Mouse (Mus musculus) limb, embryonic 11.5 days (tissue): Measurements from ENCODE around the gene Ces3a. TPM values are rescaled to one million over a fixed set of nuclear protein-coding genes. Genes with fewer than 3 reads are reported as not detected.
"Not testable (repeated sequence)": the region's sequence is repeated elsewhere in the genome, so short reads cannot be mapped to it uniquely, and the experiment has no call there.

Source experiments
- ATAC-seq: fragments of 200-750 bp; cut with Nextera tagmentation; 2 replicates; pipeline ENCODE4 v1.8.0; 2017; ENCODE audit warnings: low read depth; ENCODE audit not compliant: insufficient number of reproducible peaks, low FRiP score, low TSS enrichment
- DNase-seq: peaks from one replicate; pipeline ENCODE4 v3.0.0-alpha.2; 2015; ENCODE audit warnings: low spot score
- H3K27ac ChIP-seq: fragments of 300-500 bp; sonication (generic); replicated peaks from 2 replicates; pipeline ENCODE4 v1.5.1; 2014; ENCODE audit warnings: low read depth, mild to moderate bottlenecking, low read length
- H3K27me3 ChIP-seq: fragments of 300-500 bp; sonication (generic); 2 replicates; pipeline ENCODE4 v1.6.1; 2014; ENCODE audit warnings: mild to moderate bottlenecking, low read length, mixed read lengths; ENCODE audit not compliant: control insufficient read depth, insufficient read depth
- H3K36me3 ChIP-seq: fragments of 300-500 bp; sonication (generic); 2 replicates; pipeline ENCODE4 v1.6.1; 2014; ENCODE audit warnings: mild to moderate bottlenecking, low read length, moderate library complexity, mixed read lengths; ENCODE audit not compliant: control insufficient read depth, insufficient read depth
- H3K4me1 ChIP-seq: fragments of 300-500 bp; sonication (generic); 2 replicates; pipeline ENCODE4 v1.6.1; 2014; ENCODE audit warnings: low read length, mixed read lengths; ENCODE audit not compliant: control insufficient read depth, insufficient read depth
- H3K4me2 ChIP-seq: fragments of 300-500 bp; sonication (generic); 2 replicates; pipeline ENCODE4 v1.6.1; 2014; ENCODE audit warnings: low read depth, mild to moderate bottlenecking, moderate library complexity; ENCODE audit not compliant: severe bottlenecking
- H3K4me3 ChIP-seq: fragments of 300-500 bp; sonication (generic); 2 replicates; pipeline ENCODE4 v1.5.1; 2014; ENCODE audit warnings: low read depth, low read length
- H3K9ac ChIP-seq: fragments of 300-500 bp; sonication (generic); 2 replicates; pipeline ENCODE4 v1.6.1; 2014; ENCODE audit warnings: mild to moderate bottlenecking, low read length
- H3K9me3 ChIP-seq: fragments of 300-500 bp; sonication (generic); 2 replicates; pipeline ENCODE4 v1.6.1; 2016; ENCODE audit warnings: low read length; ENCODE audit not compliant: control insufficient read depth
- WGBS: fragments of 180-500 bp; shearing (Covaris S2); extraction: QIAGEN DNeasy Blood & Tissue Kit; methylation state at CpG from one replicate; pipeline ENCODE4 v1.1.7; 2014; 5-methylcytosine and 5-hydroxymethylcytosine counted together
- polyA plus RNA-seq: library from polyadenylated mRNA; unstranded; fragments of >200 nt; fragmentation: Nextera tagmentation; extraction: Ambion mirVana; gene quantifications from 2 replicates; pipeline ENCODE4 v1.2.1, GENCODE M21; 2014

Gene Ces3a
- polyA plus RNA-seq, 1 experiment from 2014 or later, result not detected

DNA sequence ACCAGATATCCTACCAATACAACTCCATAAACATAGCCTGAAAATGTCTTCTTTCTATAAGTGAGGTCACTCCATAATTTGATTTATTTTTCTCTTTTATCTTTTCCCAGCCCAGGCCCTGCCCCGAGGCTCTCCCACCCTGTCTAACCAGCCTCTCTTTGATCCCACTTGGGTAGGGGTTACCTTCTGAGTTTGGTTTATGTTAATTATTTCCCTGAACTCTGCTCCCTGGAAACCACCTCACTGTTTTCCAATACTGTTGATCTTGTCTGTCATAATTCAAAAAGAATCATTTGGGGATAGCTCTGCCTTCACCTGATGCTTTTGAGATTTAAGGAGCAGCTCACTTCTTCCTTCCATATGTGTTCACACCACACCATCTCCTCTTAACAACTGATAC, 4.9 kb upstream of the Ces3a start:
- 51% methylated on average over 1 of the region's 1 CpGs for WGBS
- H3K4me3 ChIP-seq, result no peak overlapping the region
- H3K27me3 ChIP-seq, result no peaks in the 10 kb centered on the region
- no peaks in the 10 kb centered on the region for H3K36me3 ChIP-seq
- ATAC-seq, result no peak
- H3K4me2 ChIP-seq, result no peak overlapping the region
- no peak for DNase-seq
- no peak overlapping the region for H3K27ac ChIP-seq
- H3K9me3 ChIP-seq, result no peaks in the 10 kb centered on the region
- no peaks in the 10 kb centered on the region for H3K4me1 ChIP-seq
- no peak overlapping the region for H3K9ac ChIP-seq

DNA sequence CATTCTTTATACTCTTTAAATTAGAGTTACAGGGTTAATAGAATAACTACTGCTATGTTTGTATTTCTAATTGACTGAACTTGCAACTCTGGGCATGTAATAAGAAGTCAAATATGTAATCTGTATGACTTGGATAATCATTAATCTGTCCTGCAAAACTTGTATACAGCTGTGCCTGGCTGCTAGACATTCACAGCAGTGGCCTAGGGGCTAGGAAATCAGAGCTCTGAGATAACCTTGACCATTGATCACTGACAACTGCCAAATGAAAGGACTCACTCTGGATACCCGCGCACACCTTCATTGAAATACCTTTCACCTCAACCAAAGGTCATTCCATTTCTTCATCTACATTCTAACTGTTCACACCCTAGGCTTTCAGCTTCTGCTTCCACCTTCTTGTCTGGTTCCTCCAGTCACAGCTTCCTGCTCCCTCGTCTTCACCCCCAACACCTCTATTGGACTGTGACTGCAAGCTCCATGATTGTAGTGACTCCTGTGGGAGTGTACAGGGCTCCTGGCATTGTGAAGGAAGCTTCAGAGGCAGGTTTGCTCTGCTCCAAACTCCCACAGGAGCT, 2.5 kb upstream of the Ces3a start:
- Histone ChIP-seq H3K36me3 (no peaks in the 10 kb centered on the region), H3K4me3 (no peak overlapping the region), H3K9me3 (no peaks in the 10 kb centered on the region), H3K27ac (no peak overlapping the region), H3K4me2 (no peak overlapping the region), H3K9ac (no peak overlapping the region), H3K27me3 (no peaks in the 10 kb centered on the region), H3K4me1 (no peaks in the 10 kb centered on the region)
- WGBS, result 88% methylated on average over 3 of the region's 3 CpGs
- no peak for ATAC-seq
- DNase-seq, result no peak

DNA sequence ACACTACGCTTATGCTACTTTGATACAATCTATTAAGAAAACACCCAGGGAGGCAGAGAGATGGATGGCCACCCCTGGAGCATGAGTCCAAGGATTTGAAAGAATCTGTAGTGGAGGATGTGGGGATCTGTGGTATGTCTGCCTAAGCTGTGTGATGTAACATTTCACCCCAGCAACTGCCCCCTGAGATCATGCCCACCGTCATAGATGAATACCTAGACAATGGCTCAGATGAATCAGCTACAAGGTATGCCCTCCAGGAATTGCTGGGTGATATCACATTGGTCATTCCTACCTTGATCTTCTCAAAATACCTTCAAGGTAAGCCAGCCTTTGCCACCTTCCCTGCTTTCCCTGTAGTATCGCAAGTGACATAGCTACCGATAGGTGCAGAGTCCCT, 7.8 kb downstream of the Ces3a start:
- WGBS, result 91% methylated on average over 4 of the region's 4 CpGs
- no peaks in the 10 kb centered on the region for H3K9me3 ChIP-seq
- no peak overlapping the region for H3K4me3 ChIP-seq
- H3K4me1 ChIP-seq, result no peaks in the 10 kb centered on the region
- no peak overlapping the region for H3K27ac ChIP-seq
- DNase-seq, result no peak
- H3K27me3 ChIP-seq, result no peaks in the 10 kb centered on the region
- H3K9ac ChIP-seq, result no peak overlapping the region
- ATAC-seq, result no peak
- H3K4me2 ChIP-seq, result no peak overlapping the region
- no peaks in the 10 kb centered on the region for H3K36me3 ChIP-seq

GRCm38 (mm10) chr8:105060056-105060455, 11.7 kb downstream of the Ces3a start:
- Histone ChIP-seq H3K9me3 (no peaks in the 10 kb centered on the region), H3K4me2 (no peak overlapping the region), H3K9ac (no peak overlapping the region), H3K27me3 (no peaks in the 10 kb centered on the region), H3K36me3 (no peaks in the 10 kb centered on the region), H3K27ac (no peak overlapping the region), H3K4me3 (no peak overlapping the region), H3K4me1 (no peaks in the 10 kb centered on the region)
- ATAC-seq (no peak), DNase-seq (no peak)

GRCm38 (mm10) chr8:105066761-105067160, 18.4 kb downstream of the Ces3a start:
- peak; percentile 78 for DNase-seq
- H3K9ac ChIP-seq, result no peak overlapping the region
- no peaks in the 10 kb centered on the region for H3K4me1 ChIP-seq
- no peaks in the 10 kb centered on the region for H3K9me3 ChIP-seq
- ATAC-seq, result peak; percentile 44; the same call in 1 of the 2 replicates
- H3K27ac ChIP-seq, result no peak overlapping the region
- no peak overlapping the region for H3K4me3 ChIP-seq
- H3K27me3 ChIP-seq, result no peaks in the 10 kb centered on the region
- no peak overlapping the region for H3K4me2 ChIP-seq
- no peaks in the 10 kb centered on the region for H3K36me3 ChIP-seq
- 8% methylated on average over 1 of the region's 1 CpGs for WGBS

GRCm38 (mm10) chr8:105067905-105068304, 19.5 kb downstream of the Ces3a start:
- ATAC-seq, H3K4me3 ChIP-seq, DNase-seq, H3K9ac ChIP-seq, H3K4me1 ChIP-seq, H3K27ac ChIP-seq, H3K4me2 ChIP-seq, H3K36me3 ChIP-seq, H3K27me3 ChIP-seq, H3K9me3 ChIP-seq: not testable (repeated sequence)
- WGBS, result 79% methylated on average over 7 of the region's 7 CpGs

GRCm38 (mm10) chr8:105068971-105069370, 20.6 kb downstream of the Ces3a start:
- DNase-seq, result no peak
- no peak overlapping the region for H3K4me2 ChIP-seq
- H3K9ac ChIP-seq, result no peak overlapping the region
- H3K9me3 ChIP-seq, result no peaks in the 10 kb centered on the region
- no peaks in the 10 kb centered on the region for H3K27me3 ChIP-seq
- no peaks in the 10 kb centered on the region for H3K4me1 ChIP-seq
- ATAC-seq, result no peak
- H3K27ac ChIP-seq, result no peak overlapping the region
- H3K4me3 ChIP-seq, result no peak overlapping the region
- H3K36me3 ChIP-seq, result no peaks in the 10 kb centered on the region

- 95% methylated on average over 4 of the region's 4 CpGs for WGBS
- Histone ChIP-seq H3K4me2 (no peak overlapping the region), H3K9ac (no peak overlapping the region), H3K4me3 (no peak overlapping the region), H3K4me1 (no peaks in the 10 kb centered on the region), H3K27ac (no peak overlapping the region), H3K27me3 (no peaks in the 10 kb centered on the region), H3K9me3 (no peaks in the 10 kb centered on the region), H3K36me3 (no peaks in the 10 kb centered on the region)
- no peak for DNase-seq
- ATAC-seq, result no peak
Measured at GRCm38 (mm10) chr8:105076601-105077000, 28.2 kb downstream of the Ces3a start.

DNA sequence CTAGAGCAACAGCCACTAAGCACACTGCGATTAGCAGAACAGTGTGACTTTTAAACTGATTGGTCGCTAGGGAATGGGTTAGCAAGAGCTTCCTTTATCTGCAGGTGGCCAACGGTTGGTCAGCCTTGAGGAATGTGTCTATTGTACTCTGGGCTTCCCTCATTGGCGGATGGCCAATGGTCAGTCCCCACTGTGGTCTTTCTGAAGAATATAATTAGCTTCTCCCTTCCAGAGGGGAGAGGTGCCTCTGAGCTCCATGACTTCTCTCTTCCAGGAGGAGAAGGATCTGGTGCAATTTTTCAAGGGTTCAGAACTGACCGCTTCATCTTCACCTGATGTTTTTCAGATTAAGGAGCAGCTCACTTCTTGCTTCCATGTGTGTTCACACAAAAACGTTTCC, 28.7 kb downstream of the Ces3a start:
- ATAC-seq, result no peak
- WGBS, result 77% methylated on average over 6 of the region's 6 CpGs
- H3K9ac ChIP-seq, result no peak overlapping the region

More for the DNA sequence above, 28.7 kb downstream of the Ces3a start:
- no peak overlapping the region for H3K27ac ChIP-seq
- no peak for DNase-seq
- H3K4me2 ChIP-seq, result no peak overlapping the region
- H3K9me3 ChIP-seq, result no peaks in the 10 kb centered on the region
- no peaks in the 10 kb centered on the region for H3K36me3 ChIP-seq
- H3K27me3 ChIP-seq, result no peaks in the 10 kb centered on the region
- no peak overlapping the region for H3K4me3 ChIP-seq
- H3K4me1 ChIP-seq, result no peaks in the 10 kb centered on the region
